Mouse (Mus musculus) brain, embryonic 14.5 days (tissue): ENCODE results near the gene Etfbkmt.

Experiments
- CTCF ChIP-seq: fragments of 200-500 bp; IDR thresholded peaks from 2 replicates; pipeline ENCODE4 v1.5.1; 2012; ENCODE audit warnings: inconsistent platforms, mild to moderate bottlenecking, moderate library complexity, borderline replicate concordance; ENCODE audit not compliant: insufficient read depth, insufficient read length; ENCODE audit errors: extremely low read depth
- POLR2A ChIP-seq: fragments of 200-500 bp; IDR thresholded peaks from 2 replicates; pipeline ENCODE4 v1.6.1; 2012; ENCODE audit warnings: mild to moderate bottlenecking, inconsistent platforms, borderline replicate concordance; ENCODE audit not compliant: poor library complexity, insufficient read depth, insufficient read length, severe bottlenecking; ENCODE audit errors: extremely low read depth

- TF ChIP-seq CTCF = no peak
- TF ChIP-seq POLR2A = no peak
Measured at GRCm38 (mm10) chr6:149189340-149189922, 49.8 kb downstream of the Etfbkmt start.
